9 mouse cellular contexts compared by ENCODE assay signal in genomic region chr3:64039818-64040784, GRCm38 (mm10). TPM values are rescaled to one million over a fixed set of nuclear protein-coding genes. Genes with fewer than 3 reads are reported as not detected.
DNase-seq lines count a peak whose midpoint lies in the region; ATAC-seq and TF ChIP-seq lines count a peak whose summit lies in the region.
"Had no signal": no experiment of that assay in that cellular context is flagged by ENCODE, and none has a peak within 500 bp of the region (broad histone marks: within the 10 kb centered on the region; RNA-seq: fewer than 3 reads in every experiment).

No protein-coding gene starts in this region.

- 6% methylated on average over 25 of the region's 25 CpGs for WGBS in forebrain, embryonic 13.5 days
- 11% methylated on average over 25 of the region's 25 CpGs for WGBS in heart, postnatal 0 days
- 24% methylated on average over 25 of the region's 25 CpGs for WGBS in liver, embryonic 15.5 days (ENCODE audit: insufficient replicate concordance)
- WGBS in neural tube, embryonic 15.5 days, result 15% methylated on average over 25 of the region's 25 CpGs

- H3K27ac ChIP-seq in forebrain, embryonic 13.5 days, result no peak overlapping the region
- H3K27ac ChIP-seq in heart, postnatal 0 days (ENCODE audit: low read depth), result no peak overlapping the region
- H3K27ac ChIP-seq in liver, embryonic 15.5 days (replicated peaks), result no peak overlapping the region
- H3K27ac ChIP-seq in neural tube, embryonic 15.5 days (replicated peaks), result no peak overlapping the region

- peaks cover 64% of the 10 kb centered on the region for H3K9me3 ChIP-seq in E14TG2a.4 (ENCODE audit: low read length)
- no peaks in the 10 kb centered on the region for H3K9me3 ChIP-seq in forebrain, embryonic 13.5 days (replicated peaks)
- H3K9me3 ChIP-seq in heart, postnatal 0 days (replicated peaks; ENCODE audit: control insufficient read depth, low read length), result no peaks in the 10 kb centered on the region
- H3K9me3 ChIP-seq in liver, embryonic 15.5 days (replicated peaks), result no peaks in the 10 kb centered on the region
- no peaks in the 10 kb centered on the region for H3K9me3 ChIP-seq in neural tube, embryonic 15.5 days (replicated peaks)
- H3K9me3 ChIP-seq: megakaryocyte, embryonic 14.5 days had no signal

- no peak for TF ChIP-seq EP300 in heart, postnatal 0 days (IDR thresholded peaks at IDR 0.05; ENCODE audit: low read depth)

- H3K36me3 ChIP-seq in E14TG2a.4 (ENCODE audit: insufficient read depth, low read length), result peaks cover 9% of the 10 kb centered on the region; the same call in 1 of the 2 replicates
- H3K36me3 ChIP-seq in forebrain, embryonic 13.5 days (ENCODE audit: poor library complexity, severe bottlenecking), result no peaks in the 10 kb centered on the region
- H3K36me3 ChIP-seq in heart, postnatal 0 days (replicated peaks; ENCODE audit: control insufficient read depth, insufficient read depth, low read length), result no peaks in the 10 kb centered on the region
- no peaks in the 10 kb centered on the region for H3K36me3 ChIP-seq in liver, embryonic 15.5 days (replicated peaks)
- H3K36me3 ChIP-seq in neural tube, embryonic 15.5 days, result no peaks in the 10 kb centered on the region

- peak; percentile 53 for DNase-seq in c-Kit-positive CD71-positive TER-119-positive erythroid progenitor cells, embryonic 14.5 days (ENCODE audit: low spot score)
- peak; percentile 78 for DNase-seq in heart, postnatal 0 days (ENCODE audit: low spot score)
- DNase-seq in kidney, postnatal 4 days, result peak; percentile 93 to 95
- peak; percentile 71 for DNase-seq in testis, postnatal 14 days (ENCODE audit: low spot score)

- H3K4me2 ChIP-seq in forebrain, embryonic 13.5 days, result peak overlapping the region; percentile 68
- H3K4me2 ChIP-seq in heart, postnatal 0 days (ENCODE audit: low read depth, low read length), result peak overlapping the region; percentile 85
- peak overlapping the region; percentile 29 for H3K4me2 ChIP-seq in liver, embryonic 15.5 days
- H3K4me2 ChIP-seq in neural tube, embryonic 15.5 days, result peak overlapping the region; percentile 77

- no peaks in the 10 kb centered on the region for H3K27me3 ChIP-seq in E14TG2a.4 (ENCODE audit: insufficient read depth, low read length)
- no peaks in the 10 kb centered on the region for H3K27me3 ChIP-seq in forebrain, embryonic 13.5 days
- H3K27me3 ChIP-seq in heart, postnatal 0 days (ENCODE audit: control insufficient read depth, insufficient read depth, low read length), result no peaks in the 10 kb centered on the region
- no peaks in the 10 kb centered on the region for H3K27me3 ChIP-seq in liver, embryonic 15.5 days
- no peaks in the 10 kb centered on the region for H3K27me3 ChIP-seq in neural tube, embryonic 15.5 days (replicated peaks)
- H3K27me3 ChIP-seq: megakaryocyte, embryonic 14.5 days had no signal

- peak; percentile 92 for ATAC-seq in forebrain, embryonic 13.5 days
- ATAC-seq in heart, postnatal 0 days (ENCODE audit: insufficient read depth, low read depth), result peak; percentile 58; the same call in 1 of the 2 replicates
- ATAC-seq in liver, embryonic 15.5 days (ENCODE audit: insufficient read depth), result no peak
- ATAC-seq in neural tube, embryonic 15.5 days (ENCODE audit: low FRiP score), result peak; percentile 91

- H3K9ac ChIP-seq in forebrain, embryonic 13.5 days, result peak overlapping the region; percentile 38
- H3K9ac ChIP-seq in heart, postnatal 0 days (replicated peaks; ENCODE audit: low read depth, low read length), result peak overlapping the region; percentile 48
- no peak overlapping the region for H3K9ac ChIP-seq in liver, embryonic 15.5 days
- peak overlapping the region; percentile 42 for H3K9ac ChIP-seq in neural tube, embryonic 15.5 days (replicated peaks)

- H3K4me1 ChIP-seq in E14TG2a.4 (replicated peaks; ENCODE audit: low read depth, low read length), result peaks cover 3% of the 10 kb centered on the region
- no peaks in the 10 kb centered on the region for H3K4me1 ChIP-seq in forebrain, embryonic 13.5 days
- H3K4me1 ChIP-seq in heart, postnatal 0 days (ENCODE audit: control insufficient read depth, insufficient read depth), result peaks cover 8% of the 10 kb centered on the region; the same call in 1 of the 2 replicates
- H3K4me1 ChIP-seq in liver, embryonic 15.5 days (replicated peaks), result no peaks in the 10 kb centered on the region
- 0 out of 2 replicates have a peak, but pooled peaks cover 5% of the 10 kb centered on the region for H3K4me1 ChIP-seq in neural tube, embryonic 15.5 days
- H3K4me1 ChIP-seq: megakaryocyte, embryonic 14.5 days had no signal

- H3K4me3 ChIP-seq in E14TG2a.4 (replicated peaks; ENCODE audit: low read length), result peak overlapping the region; percentile 29; the same call in 1 of the 2 replicates
- H3K4me3 ChIP-seq in forebrain, embryonic 13.5 days, result peak overlapping the region; percentile 37
- H3K4me3 ChIP-seq in heart, postnatal 0 days (ENCODE audit: low read depth, low read length), result peak overlapping the region; percentile 51
- H3K4me3 ChIP-seq in liver, embryonic 15.5 days (replicated peaks), result peak overlapping the region; percentile 22
- peak overlapping the region; percentile 39 for H3K4me3 ChIP-seq in neural tube, embryonic 15.5 days (replicated peaks)
- H3K4me3 ChIP-seq: megakaryocyte, embryonic 14.5 days had no signal

- TF ChIP-seq CTCF in E14TG2a.4 (conservative IDR thresholded peaks at IDR 0.05; ENCODE audit: low read length), result peak; percentile 67
- TF ChIP-seq CTCF in heart, postnatal 0 days (IDR thresholded peaks at IDR 0.05; ENCODE audit: low read depth), result peak; percentile 85

RNA-seq across cellular contexts. Expression of gene Vmn2r1, which starts 41.2 kb away (rescaled TPM):
- 0.11 and 0.12 TPM in 2 replicates for polyA plus RNA-seq in forebrain, embryonic 13.5 days (2015; fragmentation: Nextera tagmentation; extraction: Ambion mirVana)
- total RNA-seq in heart, postnatal 0 days (2014; rRNA removed; ENCODE audit: low replicate concordance), result not detected in 2 replicates
- 0.03 and 0.04 TPM in 2 replicates for polyA plus RNA-seq in heart, postnatal 0 days (2015; fragmentation: Nextera tagmentation; extraction: Ambion mirVana)
- not detected in 2 replicates for polyA plus RNA-seq in liver, embryonic 15.5 days (2015; fragmentation: Nextera tagmentation; extraction: Ambion mirVana)
- 0.08 and 0.12 TPM in 2 replicates for polyA plus RNA-seq in neural tube, embryonic 15.5 days (2015; fragmentation: Nextera tagmentation; extraction: Ambion mirVana)

Comparison
In these comparisons a context has a peak if more than half of its experiments do, and no peak if none do; other contexts are left out.
1. H3K4me2 ChIP-seq: peak in every context shown above with its lines; median percentile 85 in heart, postnatal 0 days; 77 in neural tube, embryonic 15.5 days; 68 in forebrain, embryonic 13.5 days; 29 in liver, embryonic 15.5 days.